Mouse (Mus musculus): Measurements from ENCODE around the gene Ap2a2. TPM values are rescaled to one million over a fixed set of nuclear protein-coding genes. Genes with fewer than 3 reads are reported as not detected.

The Ap2a2 gene
- total and polyA plus RNA-seq, 2 experiments from 2014 or later = 30.6 to 63.3 TPM

DNA sequence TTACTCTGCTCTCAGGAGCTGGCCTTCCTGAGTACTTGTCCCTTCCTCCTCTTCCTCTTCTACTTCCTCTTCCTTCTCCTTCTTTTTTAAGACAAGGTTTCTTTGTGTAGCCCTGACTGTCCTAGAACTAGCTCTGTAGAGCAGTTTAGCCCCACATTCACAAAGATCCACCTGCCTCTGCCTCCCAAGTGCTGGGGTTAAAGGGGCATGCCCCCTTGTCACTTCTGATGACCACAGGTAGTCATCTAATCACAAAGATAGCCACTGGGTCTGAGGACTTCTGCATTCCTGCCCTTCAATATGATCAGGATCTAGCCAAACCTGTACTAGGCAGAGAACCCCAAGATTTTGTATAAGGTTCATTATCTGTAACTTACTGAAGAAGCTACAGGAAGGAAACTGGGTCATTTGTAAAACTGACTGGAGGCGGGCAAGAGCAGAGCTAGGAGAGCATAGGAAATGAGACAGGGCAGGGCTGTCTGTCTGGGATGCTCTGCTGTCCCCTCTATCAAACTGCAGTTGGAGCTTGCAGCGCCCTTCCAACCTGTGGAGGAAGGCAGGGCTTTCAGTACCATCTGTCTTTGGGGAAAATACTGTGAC is 2.1 kb upstream of the Ap2a2 start:
- H3K27ac ChIP-seq (ENCODE audit: low read depth) = no peak overlapping the region
- ATAC-seq (ENCODE audit: insufficient read depth, low read depth) (no peak), DNase-seq (ENCODE audit: low spot score) (no peak)
- TF ChIP-seq EP300 (IDR thresholded peaks at IDR 0.05; ENCODE audit: low read depth) (no peak), CTCF (IDR thresholded peaks at IDR 0.05; ENCODE audit: low read depth) (no peak)
- H3K4me3 ChIP-seq (ENCODE audit: low read depth, low read length) = no peak overlapping the region
- 57% methylated on average over 2 of the region's 2 CpGs for WGBS
- no peaks in the 10 kb centered on the region for H3K36me3 ChIP-seq (replicated peaks; ENCODE audit: control insufficient read depth, insufficient read depth, low read length)
- H3K9ac ChIP-seq (replicated peaks; ENCODE audit: low read depth, low read length) = no peak overlapping the region
- no peaks in the 10 kb centered on the region for H3K4me1 ChIP-seq (ENCODE audit: control insufficient read depth, insufficient read depth)
- no peaks in the 10 kb centered on the region for H3K27me3 ChIP-seq (ENCODE audit: control insufficient read depth, insufficient read depth, low read length)
- no peak overlapping the region for H3K4me2 ChIP-seq (ENCODE audit: low read depth, low read length)
- no peaks in the 10 kb centered on the region for H3K9me3 ChIP-seq (replicated peaks; ENCODE audit: control insufficient read depth, low read length)

DNA sequence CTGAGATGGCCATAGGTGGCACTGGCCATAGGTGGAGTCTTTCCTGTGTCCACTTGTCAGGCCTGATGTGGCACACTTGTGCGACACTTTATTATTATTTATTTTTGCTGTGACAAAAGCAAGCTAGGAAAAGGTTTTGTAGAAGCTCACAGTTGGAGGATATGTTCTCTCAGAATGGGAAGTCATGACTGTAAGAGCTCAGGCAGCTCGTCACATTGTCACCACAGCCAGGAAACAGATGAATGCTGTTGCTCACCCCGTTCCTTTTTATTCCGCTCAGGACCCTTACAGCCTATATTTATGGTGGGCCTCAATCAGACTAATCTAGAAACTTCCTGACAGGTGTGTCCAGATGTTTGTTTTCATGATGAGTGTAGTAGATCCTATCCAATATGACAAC is 1.5 kb upstream of the Ap2a2 start:
- no peaks in the 10 kb centered on the region for H3K27me3 ChIP-seq (ENCODE audit: control insufficient read depth, insufficient read depth, low read length)
- H3K9me3 ChIP-seq (replicated peaks; ENCODE audit: control insufficient read depth, low read length) = no peaks in the 10 kb centered on the region
- H3K9ac ChIP-seq (replicated peaks; ENCODE audit: low read depth, low read length) = no peak overlapping the region
- WGBS = 66% methylated on average over 4 of the region's 4 CpGs
- DNase-seq (ENCODE audit: low spot score) = no peak
- H3K4me3 ChIP-seq (ENCODE audit: low read depth, low read length) = no peak overlapping the region
- H3K36me3 ChIP-seq (replicated peaks; ENCODE audit: control insufficient read depth, insufficient read depth, low read length) = no peaks in the 10 kb centered on the region
- H3K4me2 ChIP-seq (ENCODE audit: low read depth, low read length) = no peak overlapping the region
- TF ChIP-seq EP300 (IDR thresholded peaks at IDR 0.05; ENCODE audit: low read depth) = no peak
- TF ChIP-seq CTCF (IDR thresholded peaks at IDR 0.05; ENCODE audit: low read depth) = no peak
- no peak overlapping the region for H3K27ac ChIP-seq (ENCODE audit: low read depth)
- H3K4me1 ChIP-seq (ENCODE audit: control insufficient read depth, insufficient read depth) = no peaks in the 10 kb centered on the region
- ATAC-seq (ENCODE audit: insufficient read depth, low read depth) = no peak

DNA sequence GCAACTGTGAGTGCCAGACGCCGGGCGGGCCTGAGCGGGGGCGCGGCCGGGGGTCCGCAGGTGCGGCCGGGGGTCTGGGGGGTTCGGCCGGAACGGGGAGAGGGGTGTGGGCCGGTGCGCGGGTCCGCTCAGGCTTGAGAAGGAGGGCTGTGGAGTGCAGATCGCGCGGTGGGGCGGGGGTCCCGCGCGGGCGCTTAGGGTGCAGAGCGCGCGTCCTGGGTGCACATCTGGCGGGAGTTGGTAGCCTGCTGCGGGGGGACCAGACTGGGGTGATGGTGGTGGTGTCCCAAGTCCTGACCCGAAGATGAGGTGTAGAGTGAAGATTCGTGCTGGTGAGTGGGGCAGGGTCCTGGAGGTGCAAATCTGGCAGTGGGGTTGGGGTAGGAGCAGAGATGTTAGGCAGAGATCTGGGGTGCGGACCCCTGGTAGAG is 463 bp downstream of the Ap2a2 start:
- Histone ChIP-seq H3K9ac (replicated peaks; ENCODE audit: low read depth, low read length) (peak overlapping the region; percentile 77), H3K27me3 (ENCODE audit: control insufficient read depth, insufficient read depth, low read length) (no peaks in the 10 kb centered on the region), H3K9me3 (replicated peaks; ENCODE audit: control insufficient read depth, low read length) (no peaks in the 10 kb centered on the region), H3K36me3 (replicated peaks; ENCODE audit: control insufficient read depth, insufficient read depth, low read length) (no peaks in the 10 kb centered on the region), H3K4me1 (ENCODE audit: control insufficient read depth, insufficient read depth) (no peaks in the 10 kb centered on the region), H3K4me3 (ENCODE audit: low read depth, low read length) (peak overlapping the region; percentile 74), H3K4me2 (ENCODE audit: low read depth, low read length) (peak overlapping the region; percentile 87), H3K27ac (ENCODE audit: low read depth) (peak overlapping the region; percentile 61)
- no peak for TF ChIP-seq CTCF (IDR thresholded peaks at IDR 0.05; ENCODE audit: low read depth)
- no peak for TF ChIP-seq EP300 (IDR thresholded peaks at IDR 0.05; ENCODE audit: low read depth)
- DNase-seq (ENCODE audit: low spot score) (no peak), ATAC-seq (ENCODE audit: insufficient read depth, low read depth) (peak; percentile 21)
- WGBS = under 1% methylated on average over 33 of the region's 33 CpGs

DNA sequence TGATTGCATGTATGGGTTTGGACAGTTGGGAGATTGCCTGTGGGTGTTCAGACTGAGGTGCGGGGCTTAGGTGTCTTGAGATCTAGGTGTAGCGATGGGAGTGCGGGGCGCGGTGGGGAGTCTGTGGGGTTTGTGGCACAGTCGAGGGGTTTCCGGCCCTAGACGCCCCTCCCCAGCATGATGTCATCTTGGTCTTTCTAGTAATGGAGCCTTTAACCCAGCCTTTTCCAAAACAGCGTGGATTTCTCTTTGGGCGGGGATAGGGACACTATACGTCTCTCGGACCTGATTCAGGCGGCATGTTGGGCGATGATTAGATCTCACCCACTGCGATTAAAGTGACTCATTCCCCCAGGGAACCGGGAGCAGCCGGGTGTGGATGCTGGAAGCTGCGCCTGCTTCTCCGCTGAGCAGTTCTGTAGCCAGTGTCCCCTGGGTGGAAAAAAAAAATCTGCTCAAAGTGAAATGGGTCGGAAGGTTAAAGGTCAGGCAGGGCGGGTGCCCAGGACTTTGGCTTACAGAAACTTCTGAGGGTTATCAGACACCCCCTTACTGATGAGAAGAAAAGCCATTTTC is 967 bp downstream of the Ap2a2 start:
- no peaks in the 10 kb centered on the region for H3K36me3 ChIP-seq (replicated peaks; ENCODE audit: control insufficient read depth, insufficient read depth, low read length)
- TF ChIP-seq EP300 (IDR thresholded peaks at IDR 0.05; ENCODE audit: low read depth) (no peak), CTCF (IDR thresholded peaks at IDR 0.05; ENCODE audit: low read depth) (no peak)
- H3K4me3 ChIP-seq (ENCODE audit: low read depth, low read length) = peak overlapping the region; percentile 74
- ATAC-seq (ENCODE audit: insufficient read depth, low read depth) (no peak), DNase-seq (ENCODE audit: low spot score) (peak; percentile 25)
- no peaks in the 10 kb centered on the region for H3K9me3 ChIP-seq (replicated peaks; ENCODE audit: control insufficient read depth, low read length)
- H3K27ac ChIP-seq (ENCODE audit: low read depth) = peak overlapping the region; percentile 61
- H3K27me3 ChIP-seq (ENCODE audit: control insufficient read depth, insufficient read depth, low read length) = no peaks in the 10 kb centered on the region
- no peaks in the 10 kb centered on the region for H3K4me1 ChIP-seq (ENCODE audit: control insufficient read depth, insufficient read depth)
- WGBS = 3% methylated on average over 21 of the region's 21 CpGs
- peak overlapping the region; percentile 77 for H3K9ac ChIP-seq (replicated peaks; ENCODE audit: low read depth, low read length)
- H3K4me2 ChIP-seq (ENCODE audit: low read depth, low read length) = peak overlapping the region; percentile 87

DNA sequence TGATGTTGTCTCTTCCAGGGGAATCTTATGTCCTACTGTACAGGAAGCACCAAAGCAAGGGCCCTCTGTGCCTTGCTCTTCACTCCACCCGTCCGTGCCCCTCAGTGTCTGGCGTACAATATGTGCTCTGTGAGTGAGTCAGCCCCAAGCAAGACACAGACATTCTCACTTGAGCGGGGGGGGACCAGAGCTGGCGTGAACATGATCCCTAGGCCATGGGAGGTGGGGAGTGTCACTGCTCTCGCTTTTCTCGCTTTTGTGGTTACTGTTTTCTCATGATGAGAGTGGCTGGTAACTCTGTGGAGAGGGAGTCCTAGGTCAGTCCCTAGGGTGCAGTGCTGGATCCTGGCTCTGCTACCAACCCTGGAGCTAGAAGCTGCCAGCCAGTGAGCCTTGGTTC is 2.6 kb downstream of the Ap2a2 start:
- Histone ChIP-seq H3K27ac (ENCODE audit: low read depth) (no peak overlapping the region), H3K4me2 (ENCODE audit: low read depth, low read length) (no peak overlapping the region), H3K4me3 (ENCODE audit: low read depth, low read length) (no peak overlapping the region), H3K9ac (replicated peaks; ENCODE audit: low read depth, low read length) (peak overlapping the region; percentile 11; the same call in 1 of the 2 replicates), H3K27me3 (ENCODE audit: control insufficient read depth, insufficient read depth, low read length) (no peaks in the 10 kb centered on the region), H3K36me3 (replicated peaks; ENCODE audit: control insufficient read depth, insufficient read depth, low read length) (no peaks in the 10 kb centered on the region), H3K4me1 (ENCODE audit: control insufficient read depth, insufficient read depth) (no peaks in the 10 kb centered on the region), H3K9me3 (replicated peaks; ENCODE audit: control insufficient read depth, low read length) (no peaks in the 10 kb centered on the region)
- ATAC-seq (ENCODE audit: insufficient read depth, low read depth) (no peak), DNase-seq (ENCODE audit: low spot score) (no peak)
- TF ChIP-seq EP300 (IDR thresholded peaks at IDR 0.05; ENCODE audit: low read depth) = no peak
- whole genome bisulfite sequencing = 63% methylated on average over 7 of the region's 7 CpGs

DNA sequence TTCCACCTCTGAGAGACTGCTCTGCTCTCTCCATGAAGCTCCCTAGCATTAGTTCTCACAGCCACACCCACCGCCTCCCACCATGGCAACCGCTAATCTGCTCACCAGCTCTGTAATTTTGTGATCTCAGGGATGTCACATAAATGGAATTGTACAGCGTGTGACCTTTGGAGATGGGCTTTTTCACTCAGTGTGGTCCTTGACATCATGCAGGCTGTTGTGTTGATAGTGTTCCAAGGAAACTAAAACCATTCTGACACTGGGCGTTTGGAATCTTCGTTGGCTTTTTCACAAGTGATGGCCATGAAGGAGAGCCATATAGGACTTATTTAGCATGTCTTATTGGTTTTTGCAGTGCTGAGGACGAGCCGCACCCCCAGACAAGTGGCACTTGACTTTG is 4.6 kb downstream of the Ap2a2 start:
- no peak overlapping the region for H3K9ac ChIP-seq (replicated peaks; ENCODE audit: low read depth, low read length)
- no peak for DNase-seq (ENCODE audit: low spot score)

More for the DNA sequence above, 4.6 kb downstream of the Ap2a2 start:
- no peak overlapping the region for H3K27ac ChIP-seq (ENCODE audit: low read depth)
- no peaks in the 10 kb centered on the region for H3K36me3 ChIP-seq (replicated peaks; ENCODE audit: control insufficient read depth, insufficient read depth, low read length)
- no peaks in the 10 kb centered on the region for H3K9me3 ChIP-seq (replicated peaks; ENCODE audit: control insufficient read depth, low read length)
- WGBS = 72% methylated on average over 7 of the region's 7 CpGs
- TF ChIP-seq CTCF (IDR thresholded peaks at IDR 0.05; ENCODE audit: low read depth) = no peak
- no peak for TF ChIP-seq EP300 (IDR thresholded peaks at IDR 0.05; ENCODE audit: low read depth)
- no peak overlapping the region for H3K4me2 ChIP-seq (ENCODE audit: low read depth, low read length)
- H3K4me1 ChIP-seq (ENCODE audit: control insufficient read depth, insufficient read depth) = no peaks in the 10 kb centered on the region
- no peaks in the 10 kb centered on the region for H3K27me3 ChIP-seq (ENCODE audit: control insufficient read depth, insufficient read depth, low read length)
- H3K4me3 ChIP-seq (ENCODE audit: low read depth, low read length) = no peak overlapping the region
- ATAC-seq (ENCODE audit: insufficient read depth, low read depth) = no peak

All from heart, postnatal 0 days (tissue).